Mouse (Mus musculus) liver, embryonic 14.5 days (tissue): ENCODE results near the gene Hnrnpa1. TPM values are rescaled to one million over a fixed set of nuclear protein-coding genes. Genes with fewer than 3 reads are reported as not detected.

Source experiments
- ATAC-seq: fragments of 200-750 bp; cut with Nextera tagmentation; 2 replicates; pipeline ENCODE4 v1.8.0; 2017; ENCODE audit warnings: moderate number of reproducible peaks, mild to moderate bottlenecking, moderate library complexity; ENCODE audit not compliant: insufficient read depth
- DNase-seq, 3 experiments: peaks; one replicate each; pipeline ENCODE4 v3.0.0-alpha.2; 2012 to 2013; ENCODE audit warnings: low read depth in 3 of 3, low spot score in 3 of 3
- H3K27ac ChIP-seq: fragments of 300-500 bp; sonication (generic); 2 replicates; pipeline ENCODE4 v1.5.1; 2014; ENCODE audit warnings: moderate library complexity, mild to moderate bottlenecking, control low read depth, inconsistent platforms
- H3K27me3 ChIP-seq: fragments of 300-500 bp; sonication (generic); 2 replicates; pipeline ENCODE4 v1.6.1; 2014; ENCODE audit warnings: mild to moderate bottlenecking, low read length, moderate library complexity; ENCODE audit not compliant: control insufficient read depth, insufficient read depth
- H3K36me3 ChIP-seq: fragments of 300-500 bp; sonication (generic); replicated peaks from 2 replicates; pipeline ENCODE4 v1.6.1; 2014; ENCODE audit warnings: low read depth; ENCODE audit not compliant: control insufficient read depth, insufficient read depth
- H3K4me1 ChIP-seq, 2 experiments: fragments of 200-500 bp in 1 of 2; fragments of 300-500 bp in 1 of 2; sonication (generic) in 1 of 2; replicated peaks; 2 replicates each; pipeline ENCODE4 v1.6.1; 2012 to 2014; ENCODE audit warnings: antibody characterized with exemption in 1 of 2, inconsistent platforms in 1 of 2, low read length in 1 of 2; ENCODE audit not compliant: control insufficient read depth in 2 of 2, insufficient read depth in 2 of 2
- H3K4me2 ChIP-seq: fragments of 300-500 bp; sonication (generic); 2 replicates; pipeline ENCODE4 v1.6.1; 2014; ENCODE audit warnings: low read depth, mild to moderate bottlenecking, control low read depth, moderate library complexity
- H3K4me3 ChIP-seq, 2 experiments: fragments of 200-500 bp in 1 of 2; fragments of 300-500 bp in 1 of 2; sonication (generic) in 1 of 2; 2 replicates each; pipeline ENCODE4 v1.5.1; 2012 to 2014; ENCODE audit warnings: low read depth in 2 of 2, low read length in 2 of 2, mild to moderate bottlenecking in 2 of 2, control low read depth in 1 of 2, inconsistent platforms in 1 of 2, moderate library complexity in 1 of 2; ENCODE audit not compliant: insufficient read depth in 1 of 2
- H3K9ac ChIP-seq: fragments of 300-500 bp; sonication (generic); replicated peaks from 2 replicates; pipeline ENCODE4 v1.6.1; 2014; ENCODE audit warnings: mild to moderate bottlenecking, control low read depth, moderate library complexity
- H3K9me3 ChIP-seq: fragments of 300-500 bp; sonication (generic); 2 replicates; pipeline ENCODE4 v1.6.1; 2016; ENCODE audit warnings: low read length, mixed read lengths; ENCODE audit not compliant: control insufficient read depth
- CTCF ChIP-seq: IDR thresholded peaks from 2 replicates; pipeline ENCODE4 v1.5.1; 2016; ENCODE audit warnings: antibody characterized with exemption, low read depth, control low read depth
- EP300 ChIP-seq: IDR thresholded peaks from 2 replicates; pipeline ENCODE4 v1.6.1; 2016; ENCODE audit warnings: antibody characterized with exemption, low read depth
- WGBS: fragments of 180-500 bp; shearing (Covaris S2); extraction: QIAGEN DNeasy Blood & Tissue Kit; methylation state at CpG from one replicate; pipeline ENCODE4 v1.1.7; 2014; ENCODE audit not compliant: insufficient replicate concordance; 5-methylcytosine and 5-hydroxymethylcytosine counted together
- polyA plus RNA-seq, 2 experiments: library from polyadenylated mRNA; depleted of rRNA in 1 of 2; stranded (reverse) in 1 of 2; unstranded in 1 of 2; fragments of >200 nt; fragmentation: Nextera tagmentation in 1 of 2; extraction: Ambion mirVana in 1 of 2; gene quantifications; 2 replicates each; pipeline versions ENCODE4 v1.2.1 to v1.2.3; 2012 to 2014

The Hnrnpa1 gene
- polyA plus RNA-seq, 2 experiments: 240 to 510 TPM

- Histone ChIP-seq H3K27ac (peak overlapping the region; percentile 95), H3K27me3 (no peaks in the 10 kb centered on the region), H3K4me3 (peak overlapping the region; percentile 94 to 98), H3K9ac (peak overlapping the region; percentile 89), H3K36me3 (peaks cover 79% of the 10 kb centered on the region), H3K4me1 (peaks cover 19 to 38% of the 10 kb centered on the region in 2 experiments), H3K9me3 (no peaks in the 10 kb centered on the region), H3K4me2 (peak overlapping the region; percentile 81)
- WGBS: 27% methylated on average over 2 of the region's 2 CpGs
- DNase-seq (peak; percentile 67 to 71 (median 71)), ATAC-seq (no peak)
- TF ChIP-seq EP300 (no peak), CTCF (peak; percentile 99)
Measured at GRCm38 (mm10) chr15:103250195-103250740, 10.0 kb downstream of the Hnrnpa1 start.

- H3K9ac ChIP-seq: peak overlapping the region; percentile 97
Measured at GRCm38 (mm10) chr15:103251595-103251994, 11.4 kb downstream of the Hnrnpa1 start.

GRCm38 (mm10) chr15:103252660-103253059 is 12.4 kb downstream of the Hnrnpa1 start:
- ATAC-seq (peak; percentile 50), DNase-seq (peak; percentile 75 to 79 (median 78))
- H3K4me3 ChIP-seq: peak overlapping the region; percentile 94 to 98
- no peaks in the 10 kb centered on the region for H3K27me3 ChIP-seq
- H3K4me2 ChIP-seq: peak overlapping the region; percentile 81
- WGBS: 13% methylated on average over 3 of the region's 3 CpGs
- peak overlapping the region; percentile 95 for H3K27ac ChIP-seq
- H3K9me3 ChIP-seq: no peaks in the 10 kb centered on the region
- H3K4me1 ChIP-seq: peaks cover 34 to 50% of the 10 kb centered on the region in 2 experiments
- peak overlapping the region; percentile 97 for H3K9ac ChIP-seq
- peaks cover 55% of the 10 kb centered on the region for H3K36me3 ChIP-seq
- TF ChIP-seq CTCF (no peak), EP300 (no peak)

More at GRCm38 (mm10) chr15:103251595-103251994, 11.4 kb downstream of the Hnrnpa1 start:
- H3K27ac ChIP-seq: peak overlapping the region; percentile 95
- H3K4me2 ChIP-seq: peak overlapping the region; percentile 81
- peaks cover 66% of the 10 kb centered on the region for H3K36me3 ChIP-seq
- H3K27me3 ChIP-seq: no peaks in the 10 kb centered on the region
- 5% methylated on average over 1 of the region's 1 CpGs for WGBS
- peak; percentile 86 to 93 (median 91) for DNase-seq
- H3K4me3 ChIP-seq: peak overlapping the region; percentile 94 to 98
- peaks cover 24 to 42% of the 10 kb centered on the region in 2 experiments for H3K4me1 ChIP-seq
- H3K9me3 ChIP-seq: no peaks in the 10 kb centered on the region
- peak; percentile 79 for ATAC-seq
- no peak for TF ChIP-seq CTCF
- no peak for TF ChIP-seq EP300

- no peaks in the 10 kb centered on the region for H3K27me3 ChIP-seq
- peak overlapping the region; percentile 97 for H3K9ac ChIP-seq
- DNase-seq (no peak), ATAC-seq (no peak)
- peaks cover 49% of the 10 kb centered on the region for H3K36me3 ChIP-seq
- H3K9me3 ChIP-seq: no peaks in the 10 kb centered on the region
- peak overlapping the region; percentile 81 for H3K4me2 ChIP-seq
- 30% methylated on average over 1 of the region's 1 CpGs for WGBS
- peak overlapping the region; percentile 94 to 98 for H3K4me3 ChIP-seq
- peak overlapping the region; percentile 95 for H3K27ac ChIP-seq
- H3K4me1 ChIP-seq: peaks cover 36 to 55% of the 10 kb centered on the region in 2 experiments
- TF ChIP-seq CTCF (no peak), EP300 (no peak)
Measured at GRCm38 (mm10) chr15:103253352-103253751, 13.1 kb downstream of the Hnrnpa1 start.

- peak overlapping the region; percentile 95 for H3K27ac ChIP-seq
- peaks cover 32% of the 10 kb centered on the region for H3K36me3 ChIP-seq
- H3K4me1 ChIP-seq: peaks cover 49 to 65% of the 10 kb centered on the region in 2 experiments
Measured at GRCm38 (mm10) chr15:103255169-103255568, 14.9 kb downstream of the Hnrnpa1 start.

More at GRCm38 (mm10) chr15:103255169-103255568, 14.9 kb downstream of the Hnrnpa1 start:
- TF ChIP-seq EP300 (no peak), CTCF (peak; percentile 55)
- DNase-seq (peak in 1 of 3 experiments; percentile 62), ATAC-seq (peak; percentile 38)
- Histone ChIP-seq H3K4me3 (peak overlapping the region; percentile 94 to 98), H3K27me3 (no peaks in the 10 kb centered on the region), H3K4me2 (peak overlapping the region; percentile 81), H3K9me3 (no peaks in the 10 kb centered on the region), H3K9ac (peak overlapping the region; percentile 97)
- WGBS: under 1% methylated on average over 25 of the region's 25 CpGs
